Mouse (Mus musculus) left cerebral cortex, adult 9 months (tissue): ENCODE measurements around the gene Prr5l.
A peak's percentile ranks its signal among the peaks of the same experiment; 100 is the strongest.
"Not testable (repeated sequence)": the region's sequence is repeated elsewhere in the genome, so short reads cannot be mapped to it uniquely, and the experiment has no call there.

Source experiments
- DNase-seq, 2 experiments: peaks; one replicate each; pipeline ENCODE4 v3.0.0; 2022; ENCODE audit warnings: low spot score in 2 of 2

The Prr5l gene

DNA sequence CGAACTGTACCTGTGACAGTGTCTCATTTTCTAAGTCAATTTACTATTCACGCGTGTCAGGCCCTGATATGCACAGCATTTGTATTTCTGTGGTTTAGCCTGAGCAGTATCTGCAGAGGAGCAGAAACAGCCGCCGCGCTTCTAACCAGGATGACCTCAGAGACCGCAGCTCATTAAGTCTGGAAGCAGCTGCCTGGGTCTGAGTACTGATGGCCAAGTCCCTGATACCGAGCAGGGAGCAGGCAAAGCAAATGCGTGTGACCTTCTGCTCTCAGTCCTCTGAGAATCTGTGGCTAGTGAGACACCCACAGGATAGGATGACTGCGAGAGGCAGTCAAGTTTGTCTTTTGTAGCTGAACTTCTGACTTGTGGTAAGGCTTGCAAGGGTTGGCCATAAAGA is 120.4 kb downstream of the Prr5l start:
- no peak for DNase-seq

GRCm38 (mm10) chr2:101761898-101762297 is 120.9 kb downstream of the Prr5l start:
- DNase-seq: no peak

- no peak for DNase-seq
Measured at GRCm38 (mm10) chr2:101759523-101760277, 123.1 kb downstream of the Prr5l start.

DNA sequence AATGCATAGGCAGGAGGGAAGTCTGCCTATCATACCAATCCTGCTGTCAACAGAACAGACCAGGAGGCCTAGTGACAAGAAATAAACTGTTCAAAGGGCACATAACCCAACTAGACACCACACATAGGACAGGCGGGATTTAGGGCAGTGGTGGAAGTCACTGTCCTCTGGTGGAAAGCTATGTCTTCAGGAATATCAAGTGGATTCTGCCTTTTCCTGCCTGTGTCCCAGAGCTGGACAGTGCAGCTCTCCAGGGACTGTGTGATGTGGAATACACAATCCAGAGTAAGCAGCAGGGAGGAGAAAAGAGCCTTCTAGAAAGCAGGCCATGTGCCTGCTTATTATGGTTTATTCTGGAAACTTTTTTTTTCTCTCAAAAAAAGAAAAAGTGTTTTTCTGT is 125.0 kb downstream of the Prr5l start:
- no peak for DNase-seq

DNA sequence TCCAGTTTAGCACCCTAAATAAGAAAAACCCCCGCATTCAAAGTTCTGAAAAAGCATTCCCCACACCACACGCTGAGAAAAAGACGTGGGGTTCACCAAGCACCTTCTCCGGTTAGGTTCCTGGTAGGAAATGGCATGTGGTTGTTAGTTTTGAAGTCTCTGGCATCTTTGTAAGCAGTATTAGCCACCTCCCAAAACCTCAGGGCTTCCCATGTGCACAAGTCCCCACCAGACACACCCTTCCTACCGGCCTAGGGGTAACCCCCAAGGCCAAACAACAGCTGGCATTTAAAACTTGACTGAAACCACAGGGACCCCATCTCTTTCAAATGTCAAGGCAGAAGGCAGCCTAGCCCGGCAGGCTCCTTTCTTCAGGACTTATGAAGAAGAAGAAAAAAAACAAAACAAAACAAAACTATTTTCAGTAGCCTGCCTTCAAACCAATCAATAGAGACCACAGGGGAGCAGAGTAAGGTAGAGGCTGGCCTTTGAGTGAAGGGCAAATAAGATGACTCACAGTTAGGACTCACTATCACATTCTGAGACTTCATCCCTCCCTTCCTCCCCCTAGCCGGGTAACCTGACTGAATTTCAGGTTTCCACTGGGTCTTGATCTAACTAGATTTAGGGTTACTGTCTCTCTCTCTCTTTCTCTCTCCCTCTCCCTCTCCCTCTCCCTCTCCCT is 126.6 kb downstream of the Prr5l start:
- DNase-seq: no peak

DNA sequence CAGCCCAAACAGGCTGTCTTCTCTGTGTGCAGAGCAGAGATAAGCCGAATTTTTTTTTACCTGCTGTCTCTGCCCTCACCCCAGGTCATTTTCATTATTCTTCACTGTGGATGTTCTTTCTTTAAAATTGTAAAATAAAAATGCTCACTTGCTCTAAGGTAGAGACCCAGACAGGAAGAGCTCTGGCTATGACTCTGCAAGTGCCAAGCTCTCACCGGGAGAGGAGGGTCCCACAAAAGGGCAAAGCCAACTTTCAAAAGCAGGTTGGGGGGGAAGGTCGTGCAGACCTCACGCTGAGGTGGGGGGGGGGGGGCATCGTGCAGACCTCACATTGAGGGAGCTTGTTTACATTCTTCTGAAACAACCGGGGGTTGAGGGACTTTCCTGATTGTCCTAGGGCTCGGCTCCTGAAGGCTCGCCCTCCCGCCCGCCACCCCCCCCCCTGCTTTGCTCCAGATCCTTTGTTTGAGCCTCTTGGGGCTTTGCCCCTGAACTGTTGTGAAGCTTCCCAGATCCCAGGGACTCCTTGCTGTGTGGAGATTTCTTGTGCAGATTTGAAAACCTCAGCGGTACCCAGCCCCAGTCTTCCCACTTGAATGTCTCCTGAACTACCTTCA is 127.8 kb downstream of the Prr5l start:
- DNase-seq: no peak

DNA sequence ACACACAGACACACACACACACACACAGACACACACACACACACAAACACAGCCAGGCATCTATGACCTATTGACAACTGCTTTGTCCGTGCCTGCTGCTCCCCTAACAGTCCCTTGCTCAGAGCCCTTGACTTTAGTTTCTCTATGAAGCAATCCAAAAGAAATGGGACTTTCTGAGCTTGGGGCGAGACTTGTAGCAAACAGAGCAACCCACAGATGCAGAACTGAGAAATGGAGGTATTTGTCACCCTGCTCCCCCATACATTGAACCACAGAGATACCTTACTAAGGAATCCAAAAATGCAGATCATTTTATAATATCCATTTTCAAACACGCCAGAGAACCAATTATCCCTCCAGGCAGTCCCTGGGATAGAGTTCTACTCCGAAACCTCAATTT is 128.4 kb downstream of the Prr5l start:
- DNase-seq: no peak

DNA sequence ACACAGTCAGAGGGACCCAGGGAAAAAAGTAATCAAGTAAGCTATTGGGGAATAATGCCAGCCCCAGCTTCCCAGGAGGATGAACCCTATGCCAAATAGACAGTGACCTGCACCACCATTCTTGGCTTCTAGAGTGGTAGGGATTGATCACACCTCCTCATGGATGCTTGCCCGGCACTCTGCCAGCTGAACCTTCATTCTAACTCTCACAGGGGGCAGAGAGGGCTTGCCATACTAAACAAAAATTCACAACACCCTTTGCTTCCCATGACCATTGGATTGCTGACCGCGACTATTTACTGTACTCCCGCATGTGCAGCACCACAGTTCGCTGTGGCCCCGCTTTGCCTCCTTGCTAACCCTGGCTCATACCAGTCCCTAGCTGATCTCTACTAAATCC is 129.8 kb downstream of the Prr5l start:
- no peak for DNase-seq

DNA sequence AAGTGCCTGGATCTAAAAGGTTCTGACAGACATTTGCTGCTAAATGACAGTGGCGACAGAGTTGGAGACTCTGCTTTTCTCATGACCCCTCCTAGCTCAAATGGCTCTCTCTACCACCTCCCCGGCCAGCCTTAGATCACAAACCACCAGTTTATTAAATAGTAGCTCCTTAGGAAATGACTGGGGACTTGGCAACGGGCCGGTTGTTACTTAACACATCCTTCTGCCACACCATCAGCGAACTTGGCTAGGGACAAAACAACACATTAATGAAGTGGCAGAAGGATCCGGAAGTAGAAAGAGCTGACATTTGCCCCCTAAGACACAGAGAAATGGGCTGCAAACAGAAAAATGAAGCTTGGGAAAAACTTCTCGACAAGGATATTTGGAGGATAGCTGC is 130.4 kb downstream of the Prr5l start:
- no peak for DNase-seq

GRCm38 (mm10) chr2:101751236-101751922 is 131.4 kb downstream of the Prr5l start:
- no peak for DNase-seq

DNA sequence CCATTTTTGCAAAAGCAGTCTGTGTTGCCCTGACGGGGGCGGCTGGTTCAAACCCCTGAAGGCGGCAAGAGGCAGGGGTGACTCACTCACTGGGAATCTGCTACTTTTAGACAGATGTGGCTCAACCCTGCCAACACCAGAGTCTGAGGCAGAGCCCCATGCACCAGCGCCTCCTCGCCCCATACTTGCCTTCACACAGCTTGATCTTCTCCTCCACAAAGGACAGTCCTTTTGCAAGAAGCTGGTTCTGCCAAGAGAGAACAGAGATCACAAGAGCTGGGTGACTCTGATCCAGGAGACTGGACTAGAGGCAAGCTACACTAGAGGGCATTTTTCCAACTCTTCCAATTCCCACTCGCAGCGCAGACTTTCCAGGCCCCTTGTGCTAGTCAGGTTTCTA is 136.3 kb downstream of the Prr5l start:
- DNase-seq: no peak

DNA sequence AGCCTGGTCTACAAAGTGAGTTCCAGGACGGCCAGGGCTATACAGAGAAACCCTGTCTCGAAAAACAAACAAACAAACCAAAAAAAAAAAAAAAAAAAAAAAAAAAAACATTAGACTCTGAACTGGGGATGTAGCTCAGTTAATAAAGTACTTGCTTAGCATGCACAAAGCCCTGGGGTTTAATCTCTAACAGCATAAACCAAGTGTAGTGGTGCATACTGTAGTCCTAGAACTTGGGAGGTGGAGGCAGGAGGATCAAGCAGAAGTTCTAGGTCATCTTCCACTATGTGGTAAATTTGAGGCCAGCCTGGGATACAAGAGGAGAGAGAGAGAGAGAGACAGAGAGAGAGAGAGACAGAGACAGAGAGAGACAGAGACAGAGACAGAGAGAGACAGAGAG is 137.2 kb downstream of the Prr5l start:
- not testable (repeated sequence) for DNase-seq

- DNase-seq: no peak
Measured at GRCm38 (mm10) chr2:101742072-101742860, 140.6 kb downstream of the Prr5l start.

DNA sequence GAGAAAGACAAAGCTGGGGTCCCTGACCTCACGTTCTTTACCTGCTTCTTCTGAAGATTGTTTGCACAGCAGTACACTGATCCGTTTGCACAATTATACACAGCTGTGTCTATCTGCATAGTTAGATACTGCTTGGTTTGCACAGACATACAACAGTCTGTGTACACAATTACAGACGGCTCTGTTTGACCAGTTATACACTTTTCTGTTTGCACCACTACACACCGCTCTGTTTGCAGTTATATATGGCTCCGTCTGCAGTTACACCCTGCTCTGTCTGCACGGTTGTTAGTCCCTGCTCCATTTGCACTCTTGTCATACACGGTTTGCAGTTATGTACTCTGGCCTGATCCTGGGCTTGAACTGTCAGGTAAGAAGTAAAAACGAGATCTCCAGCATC is 141.2 kb downstream of the Prr5l start:
- no peak for DNase-seq

DNA sequence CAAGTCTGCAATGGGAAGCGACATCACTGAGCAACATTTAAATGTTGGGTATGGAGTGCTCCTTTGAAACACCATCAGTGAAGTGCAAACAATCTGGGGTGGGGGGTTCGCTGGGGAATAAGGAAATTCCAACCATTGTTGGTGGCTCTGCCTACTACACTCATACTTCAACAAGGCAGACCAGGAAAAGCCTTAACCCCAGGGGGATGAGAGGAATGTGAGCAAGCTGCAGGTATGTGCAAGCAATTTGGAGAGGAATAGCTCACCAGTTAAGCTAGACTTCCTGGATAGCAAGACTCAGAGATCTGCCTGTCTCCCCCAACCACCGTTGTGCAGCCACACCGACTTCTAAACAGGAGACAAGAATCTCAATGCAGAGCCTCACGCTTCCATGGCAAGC is 142.9 kb downstream of the Prr5l start:
- no peak for DNase-seq

- peak; percentile 6 to 22 for DNase-seq
Measured at GRCm38 (mm10) chr2:101733564-101733963, 149.3 kb downstream of the Prr5l start.

GRCm38 (mm10) chr2:101732777-101733210 is 150.0 kb downstream of the Prr5l start:
- no peak for DNase-seq

GRCm38 (mm10) chr2:101730972-101731371 is 151.9 kb downstream of the Prr5l start:
- DNase-seq: no peak

DNA sequence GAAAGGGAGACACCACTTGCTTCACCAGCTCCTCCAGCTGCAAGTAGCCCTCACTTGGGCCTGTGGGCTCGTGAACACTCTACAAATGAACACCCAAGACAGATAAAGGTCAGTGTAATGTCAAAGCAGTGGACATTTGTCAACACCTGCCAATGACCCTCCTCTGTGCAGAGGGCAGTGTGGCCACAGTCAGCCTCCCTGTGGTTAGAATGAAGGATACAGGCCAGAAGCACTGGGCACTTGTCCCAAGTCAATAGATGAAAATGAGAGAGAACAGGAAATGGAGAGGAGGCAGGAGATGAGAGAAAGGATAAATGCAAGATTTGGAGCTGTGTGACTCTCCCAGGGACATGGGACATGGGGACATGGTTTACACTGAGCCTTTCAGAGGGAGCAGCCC is 153.4 kb downstream of the Prr5l start:
- DNase-seq: no peak

DNA sequence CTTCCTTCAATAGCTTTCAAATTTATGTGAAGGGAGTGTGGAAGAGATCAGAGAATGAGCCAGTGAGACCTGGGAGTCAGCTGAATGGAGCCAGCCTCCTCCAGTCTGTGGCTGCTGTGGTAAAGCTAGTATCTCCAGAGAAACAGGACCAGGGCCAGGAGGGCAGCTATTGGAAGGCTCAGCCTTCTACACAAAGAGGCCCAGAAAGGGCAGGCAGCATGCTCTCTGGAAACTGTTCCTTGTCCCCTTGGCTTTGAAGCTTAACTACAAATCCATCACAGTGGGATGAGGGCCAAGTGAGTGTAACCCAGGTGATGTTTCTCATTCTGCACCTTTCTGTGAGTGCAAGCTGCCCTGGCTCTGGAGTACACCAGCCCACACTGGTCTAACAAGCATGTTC is 155.0 kb downstream of the Prr5l start:
- no peak for DNase-seq

GRCm38 (mm10) chr2:101723333-101723881 is 159.4 kb downstream of the Prr5l start:
- DNase-seq: no peak
